Mouse (Mus musculus): ENCODE data around the gene Xrn1.

DNA sequence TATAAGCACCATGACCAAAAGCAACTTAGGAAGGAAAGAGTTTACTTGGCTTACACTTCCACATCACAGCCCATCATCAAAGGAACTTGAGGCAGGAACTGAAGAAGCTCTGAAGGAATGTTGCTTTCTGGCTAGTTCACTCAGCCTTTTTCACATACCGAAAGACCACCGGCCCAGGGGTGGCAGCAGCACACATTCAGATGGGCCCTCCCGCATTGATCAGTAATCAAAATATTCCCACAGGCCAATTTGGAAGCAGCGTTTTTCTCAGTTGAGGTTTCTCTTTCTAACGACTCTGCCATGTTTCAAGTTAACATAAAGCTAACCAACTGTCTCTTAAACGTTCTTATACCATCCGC is 355 bp upstream of the Xrn1 start:
- TF ChIP-seq POLR2A (IDR thresholded peaks at IDR 0.05; ENCODE audit: borderline replicate concordance, low read depth, low read length) = no peak
- no peak for TF ChIP-seq CTCF (IDR thresholded peaks at IDR 0.05; ENCODE audit: low read depth, low read length)
